Mouse (Mus musculus) kidney, postnatal 4 days (tissue): ENCODE measurements at regions not wholly inside any gene's neighbourhood (a gene's known extent, or its start where the extent isn't known, plus 50 kb on each side); places are given as distances from the start of the nearest gene placed in this dataset.
"Not testable (repeated sequence)": the region's sequence is repeated elsewhere in the genome, so short reads cannot be mapped to it uniquely, and the experiment has no call there.

ENCODE experiments used
- DNase-seq, 2 experiments: peaks; one replicate each; pipeline ENCODE4 v3.0.0; 2021; ENCODE audit warnings: mixed read lengths in 2 of 2

GRCm38 (mm10) chr12:21784403-21784802 is 367.0 kb upstream of the Ywhaq start:
- peak; percentile 61 to 75 for DNase-seq

GRCm38 (mm10) chr12:21778717-21779116 is 361.3 kb upstream of the Ywhaq start:
- peak in 1 of 2 experiments; percentile 1 for DNase-seq

- peak; percentile 8 to 15 for DNase-seq
These were observed 360.9 kb upstream of the Ywhaq start for GRCm38 (mm10) chr12:21778308-21778707.

- not testable (repeated sequence) for DNase-seq
These were observed 350.3 kb upstream of the Ywhaq start for GRCm38 (mm10) chr12:21767717-21768116.
